Mouse (Mus musculus) heart, embryonic 13.5 days (tissue): ENCODE measurements at regions not wholly inside any gene's neighbourhood (a gene's known extent, or its start where the extent isn't known, plus 50 kb on each side); places are given as distances from the start of the nearest gene placed in this dataset.
"Not testable (repeated sequence)": the region's sequence is repeated elsewhere in the genome, so short reads cannot be mapped to it uniquely, and the experiment has no call there.

Source experiments
- ATAC-seq: fragments of 200-750 bp; cut with Nextera tagmentation; 2 replicates; pipeline ENCODE4 v1.8.0; 2017; ENCODE audit warnings: moderate TSS enrichment; ENCODE audit not compliant: insufficient number of reproducible peaks, low FRiP score, low TSS enrichment; ENCODE audit errors: extremely low read depth
- H3K27ac ChIP-seq: fragments of 300-500 bp; sonication (generic); replicated peaks from 2 replicates; pipeline ENCODE4 v1.5.1; 2015; ENCODE audit warnings: moderate library complexity, mild to moderate bottlenecking, inconsistent platforms
- H3K27me3 ChIP-seq: fragments of 300-500 bp; sonication (generic); replicated peaks from 2 replicates; pipeline ENCODE4 v1.6.1; 2015; ENCODE audit warnings: mild to moderate bottlenecking, inconsistent platforms
- H3K36me3 ChIP-seq: fragments of 300-500 bp; sonication (generic); 2 replicates; pipeline ENCODE4 v1.6.1; 2015; ENCODE audit warnings: mild to moderate bottlenecking, inconsistent platforms
- H3K4me1 ChIP-seq: fragments of 300-500 bp; sonication (generic); 2 replicates; pipeline ENCODE4 v1.6.1; 2015; ENCODE audit warnings: inconsistent platforms
- H3K4me2 ChIP-seq: fragments of 300-500 bp; sonication (generic); 2 replicates; pipeline ENCODE4 v1.6.1; 2015; ENCODE audit warnings: inconsistent platforms, mild to moderate bottlenecking, moderate library complexity
- H3K4me3 ChIP-seq: fragments of 300-500 bp; sonication (generic); 2 replicates; pipeline ENCODE4 v1.5.1; 2015; ENCODE audit warnings: moderate library complexity, mild to moderate bottlenecking, inconsistent platforms
- H3K9ac ChIP-seq: fragments of 300-500 bp; sonication (generic); 2 replicates; pipeline ENCODE4 v1.6.1; 2015; ENCODE audit warnings: inconsistent platforms, mild to moderate bottlenecking, moderate library complexity
- H3K9me3 ChIP-seq: fragments of 300-500 bp; sonication (generic); 2 replicates; pipeline ENCODE4 v1.6.1; 2016; ENCODE audit warnings: inconsistent platforms
- WGBS: fragments of 180-500 bp; shearing (Covaris S2); methylation state at CpG from one replicate; pipeline ENCODE4 v1.1.7; 2015; ENCODE audit warnings: mixed read lengths; 5-methylcytosine and 5-hydroxymethylcytosine counted together

DNA sequence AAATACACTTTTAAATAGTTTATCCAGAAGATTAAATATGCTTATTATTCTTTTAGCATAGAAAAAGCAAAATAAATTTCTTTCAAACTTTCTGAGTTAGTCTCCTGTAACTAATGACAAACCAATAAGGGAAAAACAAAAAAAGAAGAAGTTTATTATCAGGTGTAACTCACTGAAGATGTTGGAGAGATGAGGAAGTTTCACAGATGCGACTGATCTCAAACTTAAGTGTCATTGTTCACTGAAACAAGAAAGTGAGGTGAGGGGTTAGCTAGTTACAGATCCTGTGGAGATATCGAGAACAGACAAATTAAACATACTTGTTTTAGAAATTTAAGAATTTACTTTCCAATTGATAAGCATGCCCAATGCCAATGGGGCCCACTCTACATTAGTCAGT, 199.2 kb downstream of the Wdr20rt start:
- no peaks in the 10 kb centered on the region for H3K27me3 ChIP-seq
- no peak overlapping the region for H3K4me2 ChIP-seq
- no peaks in the 10 kb centered on the region for H3K4me1 ChIP-seq
- ATAC-seq: no peak
- no peak overlapping the region for H3K27ac ChIP-seq
- 76% methylated on average over 2 of the region's 2 CpGs for WGBS
- H3K9ac ChIP-seq: no peak overlapping the region
- no peaks in the 10 kb centered on the region for H3K36me3 ChIP-seq
- H3K9me3 ChIP-seq: no peaks in the 10 kb centered on the region
- no peak overlapping the region for H3K4me3 ChIP-seq

DNA sequence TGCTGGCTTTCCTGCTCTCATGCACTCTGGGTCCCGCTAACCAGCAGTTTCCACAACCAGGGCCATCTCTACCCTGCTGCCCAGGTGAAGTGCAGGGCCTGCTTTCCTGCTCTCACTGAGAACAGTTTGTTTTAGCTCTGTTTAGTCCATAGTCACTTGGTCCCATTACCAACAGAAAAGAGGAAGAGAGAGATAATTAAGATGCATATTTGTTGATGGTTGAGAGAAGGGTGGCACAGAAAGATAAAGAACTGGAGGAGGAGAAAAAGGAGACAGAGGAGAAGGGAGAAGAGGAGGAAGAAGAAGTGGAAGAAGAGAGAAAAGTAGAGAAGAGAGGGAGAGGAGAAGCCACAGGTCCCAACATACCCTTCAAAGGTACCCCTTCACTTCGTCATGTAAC, 200.1 kb downstream of the Wdr20rt start:
- no peak overlapping the region for H3K4me2 ChIP-seq
- H3K27ac ChIP-seq: no peak overlapping the region
- H3K36me3 ChIP-seq: no peaks in the 10 kb centered on the region
- H3K27me3 ChIP-seq: no peaks in the 10 kb centered on the region
- no peak overlapping the region for H3K4me3 ChIP-seq
- ATAC-seq: no peak
- no peak overlapping the region for H3K9ac ChIP-seq
- WGBS: 90% methylated on average over 2 of the region's 2 CpGs
- no peaks in the 10 kb centered on the region for H3K4me1 ChIP-seq
- no peaks in the 10 kb centered on the region for H3K9me3 ChIP-seq

DNA sequence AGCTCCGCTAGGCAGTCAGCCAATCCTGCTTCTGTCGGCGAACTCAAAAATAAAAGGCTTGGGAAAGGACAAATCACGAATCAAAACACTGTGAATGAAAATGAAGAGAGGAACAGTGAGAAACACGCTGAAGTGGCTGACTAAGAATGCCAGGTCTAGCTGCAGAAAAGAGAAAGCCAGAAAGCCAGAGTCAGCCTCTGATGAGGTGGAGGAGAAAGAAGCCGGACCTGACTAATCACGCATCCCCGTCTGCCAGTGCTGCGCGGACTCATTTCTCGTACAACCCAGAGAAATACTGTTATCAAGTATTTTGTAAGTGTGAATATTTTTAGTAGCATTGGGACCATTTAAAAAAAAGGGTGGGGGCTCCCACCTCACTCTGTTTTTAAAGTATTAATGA, 201.6 kb downstream of the Wdr20rt start:
- Histone ChIP-seq H3K9ac (no peak overlapping the region), H3K27ac (no peak overlapping the region; the same call in 1 of the 2 replicates), H3K9me3 (no peaks in the 10 kb centered on the region), H3K27me3 (no peaks in the 10 kb centered on the region), H3K4me2 (no peak overlapping the region; the same call in 1 of the 2 replicates), H3K36me3 (no peaks in the 10 kb centered on the region), H3K4me3 (no peak overlapping the region), H3K4me1 (no peaks in the 10 kb centered on the region)
- no peak for ATAC-seq
- WGBS: 72% methylated on average over 11 of the region's 11 CpGs

DNA sequence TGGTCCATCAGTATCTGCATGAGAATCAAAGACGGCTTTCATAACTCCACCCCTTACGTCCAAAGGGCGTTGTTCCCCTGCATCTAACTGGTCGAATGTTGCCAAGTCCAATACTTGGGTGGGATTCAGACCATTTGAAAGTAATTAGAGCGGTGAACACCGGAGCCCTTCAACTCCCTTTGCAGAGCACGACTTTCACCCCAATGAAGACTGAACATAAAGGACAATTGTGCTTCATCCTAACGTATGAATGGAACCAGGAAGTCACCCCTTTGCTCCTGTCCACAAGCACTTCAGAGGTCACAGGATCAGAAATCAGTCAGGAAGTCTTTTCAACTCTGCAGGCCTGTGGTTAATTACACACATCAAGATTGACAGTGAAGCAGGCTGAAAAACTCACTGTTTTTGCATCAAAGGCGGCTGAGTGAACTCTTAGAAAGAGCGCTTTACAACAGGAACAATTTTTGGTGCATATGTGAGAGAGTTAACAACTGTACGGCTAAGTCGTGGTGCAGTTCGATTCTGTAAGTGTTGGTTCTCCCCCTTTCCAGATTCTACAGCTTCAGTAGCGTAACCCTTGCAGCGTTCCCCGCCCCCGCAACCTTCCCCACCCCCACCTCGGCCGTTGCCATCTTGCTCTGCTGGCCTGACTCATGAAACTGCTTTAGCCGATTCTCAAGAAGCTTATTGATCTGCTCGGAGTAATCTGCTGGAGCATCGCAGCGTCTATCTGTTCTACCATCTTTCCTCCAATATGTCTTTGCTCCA, 203.1 kb downstream of the Wdr20rt start:
- no peak for ATAC-seq
- Histone ChIP-seq H3K27me3 (no peaks in the 10 kb centered on the region), H3K4me2 (peak overlapping the region; percentile 22), H3K4me1 (no peaks in the 10 kb centered on the region), H3K9me3 (no peaks in the 10 kb centered on the region), H3K36me3 (no peaks in the 10 kb centered on the region), H3K4me3 (no peak overlapping the region), H3K27ac (no peak overlapping the region), H3K9ac (no peak overlapping the region)
- WGBS: 66% methylated on average over 23 of the region's 23 CpGs

DNA sequence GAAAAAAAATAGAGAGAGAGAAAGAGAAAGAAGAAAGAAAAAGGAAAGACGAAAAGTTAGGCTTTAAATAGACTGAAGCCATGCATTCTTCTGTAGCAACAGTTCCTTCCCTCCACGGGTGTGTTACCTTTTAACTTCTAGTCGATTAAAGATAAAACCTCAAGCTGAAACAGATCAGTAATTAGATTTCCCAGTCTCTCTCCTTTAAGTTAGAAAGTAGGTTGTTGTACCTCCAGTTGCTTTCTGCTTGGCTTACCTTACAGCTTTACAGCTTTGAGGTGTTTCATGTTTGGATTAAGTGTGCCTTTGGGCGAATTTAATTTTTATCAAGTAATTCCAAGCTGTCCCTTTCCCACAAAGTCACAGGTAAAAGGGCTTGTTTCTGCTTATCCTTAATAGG, 225.5 kb downstream of the Wdr20rt start:
- Histone ChIP-seq H3K27ac (no peak overlapping the region), H3K27me3 (no peaks in the 10 kb centered on the region), H3K4me3 (no peak overlapping the region), H3K4me2 (no peak overlapping the region), H3K9ac (no peak overlapping the region), H3K36me3 (no peaks in the 10 kb centered on the region), H3K4me1 (no peaks in the 10 kb centered on the region), H3K9me3 (no peaks in the 10 kb centered on the region)
- WGBS: 57% methylated on average over 4 of the region's 4 CpGs
- no peak for ATAC-seq

DNA sequence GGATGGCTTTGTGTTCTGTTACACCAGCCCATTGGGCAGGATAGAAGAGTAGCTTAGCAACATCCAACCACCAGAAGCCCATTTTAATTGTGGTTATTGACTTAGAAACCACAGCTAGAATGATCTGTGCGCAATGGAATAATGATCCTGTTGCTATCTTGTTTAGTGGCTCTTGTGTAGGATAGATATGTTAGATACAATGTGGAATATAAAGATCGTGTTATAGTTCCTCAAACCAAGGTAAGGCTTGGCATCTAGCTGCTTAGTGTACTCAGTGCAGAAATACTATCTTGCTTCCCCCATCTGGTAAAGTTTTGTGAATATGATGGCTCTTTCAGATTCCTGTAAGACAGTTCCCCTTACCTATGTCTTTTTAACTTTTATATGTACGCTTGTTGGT, 230.4 kb downstream of the Wdr20rt start:
- Histone ChIP-seq H3K9ac (no peak overlapping the region), H3K4me1 (no peaks in the 10 kb centered on the region), H3K4me3 (no peak overlapping the region), H3K9me3 (no peaks in the 10 kb centered on the region), H3K27ac (no peak overlapping the region), H3K27me3 (no peaks in the 10 kb centered on the region), H3K36me3 (no peaks in the 10 kb centered on the region), H3K4me2 (no peak overlapping the region)
- no peak for ATAC-seq
- WGBS: 72% methylated on average over 3 of the region's 3 CpGs

DNA sequence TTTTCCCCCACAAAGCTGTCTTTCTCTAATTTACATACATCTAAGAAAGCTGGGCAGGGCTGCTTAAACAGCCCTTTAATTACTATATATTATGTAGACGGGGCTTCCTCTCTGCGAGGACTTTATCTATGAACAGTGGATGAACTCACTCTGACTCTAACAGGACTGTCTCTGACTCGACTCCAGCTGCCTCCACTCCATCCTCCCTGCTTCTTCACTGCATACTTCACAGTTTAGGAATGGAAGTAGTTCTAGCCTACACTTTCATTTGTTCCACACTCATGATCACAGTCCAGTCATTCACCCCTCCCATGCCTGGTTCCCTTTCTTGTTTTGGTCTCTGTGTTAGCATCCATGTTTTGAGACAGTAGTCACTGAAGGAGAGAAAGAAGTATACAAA, 231.6 kb downstream of the Wdr20rt start:
- 54% methylated on average over 3 of the region's 3 CpGs for WGBS
- Histone ChIP-seq H3K4me1 (no peaks in the 10 kb centered on the region), H3K27ac (no peak overlapping the region), H3K27me3 (no peaks in the 10 kb centered on the region), H3K4me2 (no peak overlapping the region), H3K4me3 (no peak overlapping the region), H3K9ac (no peak overlapping the region), H3K36me3 (no peaks in the 10 kb centered on the region), H3K9me3 (no peaks in the 10 kb centered on the region)
- no peak for ATAC-seq

DNA sequence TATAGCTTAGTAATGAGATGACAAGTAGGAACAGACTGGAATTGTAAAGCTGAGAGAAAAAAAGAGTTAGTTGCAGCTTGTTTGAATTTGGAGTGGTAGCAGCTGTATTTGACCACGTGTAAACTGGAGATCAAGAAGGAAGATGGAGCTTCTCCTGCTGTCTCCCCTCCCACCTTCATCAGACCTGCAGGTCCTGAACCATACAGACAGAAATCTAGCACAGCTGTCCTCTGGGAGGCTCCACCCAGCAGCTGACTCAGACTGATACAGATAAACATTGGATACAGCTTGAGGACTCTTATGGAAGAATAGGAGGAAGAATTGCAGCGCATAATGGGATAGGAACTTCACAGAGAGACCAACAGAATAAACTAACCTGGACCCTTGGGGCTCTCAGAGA, 238.9 kb downstream of the Wdr20rt start:
- 56% methylated on average over 2 of the region's 2 CpGs for WGBS

DNA sequence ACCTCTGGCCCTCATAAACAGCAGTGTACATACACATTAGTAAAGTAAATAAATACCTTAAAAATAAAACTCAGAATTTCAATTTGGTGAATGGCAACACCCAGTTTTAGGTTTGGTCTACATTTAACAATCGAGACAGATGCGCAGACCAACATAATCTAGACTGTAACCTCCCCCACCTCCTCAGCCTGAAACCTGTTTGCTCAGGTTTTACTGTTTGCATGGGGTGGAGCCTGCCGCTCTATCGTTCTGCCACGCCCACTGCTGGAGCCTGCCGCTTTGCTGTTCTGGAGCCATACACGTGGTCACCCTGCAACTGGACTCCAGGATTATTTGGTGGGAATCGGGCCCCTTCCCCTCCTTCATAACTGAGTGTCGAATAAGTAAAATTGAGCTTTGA, 253.4 kb downstream of the Wdr20rt start:
- H3K4me2 ChIP-seq, H3K9ac ChIP-seq, H3K9me3 ChIP-seq, H3K27ac ChIP-seq, H3K4me3 ChIP-seq, H3K36me3 ChIP-seq, ATAC-seq, H3K4me1 ChIP-seq, H3K27me3 ChIP-seq: not testable (repeated sequence)
- 44% methylated on average over 9 of the region's 9 CpGs for WGBS

More for the DNA sequence above, 238.9 kb downstream of the Wdr20rt start:
- H3K4me1 ChIP-seq: no peaks in the 10 kb centered on the region
- no peak overlapping the region for H3K9ac ChIP-seq
- H3K4me2 ChIP-seq: no peak overlapping the region
- no peaks in the 10 kb centered on the region for H3K27me3 ChIP-seq
- no peak overlapping the region for H3K27ac ChIP-seq
- no peaks in the 10 kb centered on the region for H3K9me3 ChIP-seq
- H3K4me3 ChIP-seq: no peak overlapping the region
- ATAC-seq: no peak
- no peaks in the 10 kb centered on the region for H3K36me3 ChIP-seq

DNA sequence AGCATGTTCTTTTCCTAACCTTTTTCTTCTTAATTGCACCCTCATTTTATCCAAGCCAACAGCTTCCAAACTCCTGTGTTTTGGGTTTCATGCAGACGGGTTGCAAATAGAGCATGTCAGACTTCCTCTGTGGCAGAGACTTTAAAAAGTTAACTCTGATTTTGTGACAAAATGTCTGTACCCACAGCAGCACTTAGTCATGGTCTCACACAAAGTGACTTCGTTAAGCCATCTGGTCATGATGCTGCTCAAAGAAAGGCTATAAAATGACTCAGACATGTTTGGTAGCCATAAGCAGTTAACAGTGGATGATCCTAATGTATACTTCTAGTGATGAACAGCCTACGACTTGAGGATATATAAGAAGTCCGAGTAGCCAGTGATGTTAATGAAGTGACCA, 255.5 kb downstream of the Wdr20rt start:
- H3K27me3 ChIP-seq: no peaks in the 10 kb centered on the region
- no peak for ATAC-seq
- no peaks in the 10 kb centered on the region for H3K4me1 ChIP-seq
- no peaks in the 10 kb centered on the region for H3K9me3 ChIP-seq
- H3K27ac ChIP-seq: no peak overlapping the region
- WGBS: 74% methylated on average over 4 of the region's 4 CpGs
- no peak overlapping the region for H3K4me3 ChIP-seq
- H3K4me2 ChIP-seq: no peak overlapping the region
- no peak overlapping the region for H3K9ac ChIP-seq
- no peaks in the 10 kb centered on the region for H3K36me3 ChIP-seq

DNA sequence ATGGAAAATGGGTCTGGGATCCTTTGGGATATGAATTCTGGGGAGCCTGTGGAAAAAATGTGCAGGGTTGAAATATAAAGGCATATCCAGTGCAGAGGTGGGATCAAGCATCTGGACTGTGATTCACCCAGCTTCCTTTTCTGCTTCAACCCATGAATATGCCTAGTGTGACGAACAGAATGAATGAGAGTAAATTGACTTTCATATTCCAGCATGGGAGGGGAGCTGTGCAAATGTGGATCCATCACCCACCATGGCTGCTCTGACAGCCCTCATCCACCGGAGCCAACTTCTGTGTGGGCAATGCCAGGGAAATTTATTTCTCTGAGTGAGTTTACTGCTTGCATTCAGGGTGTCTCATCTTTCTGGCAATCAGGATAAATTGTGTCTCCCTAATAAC, 265.8 kb downstream of the Wdr20rt start:
- 0 out of 2 replicates have a peak, but pooled peaks cover 8% of the 10 kb centered on the region for H3K9me3 ChIP-seq
- no peaks in the 10 kb centered on the region for H3K4me1 ChIP-seq
- no peak for ATAC-seq
- H3K4me3 ChIP-seq: no peak overlapping the region
- H3K27ac ChIP-seq: no peak overlapping the region
- no peaks in the 10 kb centered on the region for H3K36me3 ChIP-seq
- no peak overlapping the region for H3K9ac ChIP-seq
- no peaks in the 10 kb centered on the region for H3K27me3 ChIP-seq
- no peak overlapping the region for H3K4me2 ChIP-seq
- WGBS: 71% methylated on average over 2 of the region's 2 CpGs

DNA sequence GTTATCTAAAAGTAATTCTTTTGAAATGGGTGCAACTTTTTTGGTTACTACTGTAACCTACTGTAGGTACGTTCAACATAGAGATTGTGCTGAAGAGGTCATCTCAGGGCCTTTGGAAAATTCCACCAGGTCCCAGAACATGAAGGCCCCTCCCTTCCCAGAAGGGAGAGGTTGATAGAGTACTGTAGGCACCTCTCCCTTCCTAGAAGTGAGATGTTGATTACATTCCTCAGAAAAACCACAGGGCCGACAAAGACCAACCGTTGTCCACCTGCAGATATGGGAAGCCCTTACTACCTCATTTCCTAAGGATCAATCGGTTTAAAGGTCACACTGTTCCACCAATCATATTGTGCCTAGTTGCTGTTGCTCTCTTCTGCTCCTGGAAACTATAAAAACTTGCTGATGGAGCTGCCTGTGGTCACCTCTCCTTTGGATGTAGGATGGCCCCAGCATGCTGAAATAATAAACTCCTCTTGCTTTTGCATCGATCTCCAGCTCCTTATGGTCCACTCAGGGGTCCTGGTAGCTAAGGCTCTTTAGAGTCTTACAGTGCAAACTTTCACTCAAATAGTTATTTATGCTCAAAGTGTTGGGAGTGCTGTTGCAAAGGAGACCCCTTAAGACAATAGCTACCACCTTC, 269.2 kb downstream of the Wdr20rt start:
- no peak overlapping the region for H3K4me2 ChIP-seq
- WGBS: 82% methylated on average over 5 of the region's 5 CpGs
- H3K27ac ChIP-seq: no peak overlapping the region
- H3K27me3 ChIP-seq: no peaks in the 10 kb centered on the region
- no peaks in the 10 kb centered on the region for H3K36me3 ChIP-seq
- H3K4me3 ChIP-seq: no peak overlapping the region
- no peak for ATAC-seq
- H3K9ac ChIP-seq: no peak overlapping the region
- peaks cover 7% of the 10 kb centered on the region; the same call in 1 of the 2 replicates for H3K4me1 ChIP-seq
- 0 out of 2 replicates have a peak, but pooled peaks cover 8% of the 10 kb centered on the region for H3K9me3 ChIP-seq
